Mouse (Mus musculus) myocyte (in vitro differentiated cells): ENCODE data around the gene Bco1.

Experiments
- CEBPB ChIP-seq: IDR thresholded peaks from 2 replicates; pipeline ENCODE4 v1.6.1; 2011; ENCODE audit warnings: mild to moderate bottlenecking, moderate library complexity; ENCODE audit not compliant: poor library complexity, insufficient read depth, severe bottlenecking
- MAX ChIP-seq: IDR thresholded peaks from one replicate; pipeline ENCODE4 v1.6.1; 2011; ENCODE audit warnings: low read depth, mild to moderate bottlenecking, control low read depth
- MYOD1 ChIP-seq, 3 experiments: IDR thresholded peaks; one replicate each; pipeline ENCODE4 v1.6.1; 2011; ENCODE audit warnings: control low read depth in 2 of 3, low read depth in 2 of 3, mild to moderate bottlenecking in 2 of 3, moderate library complexity in 1 of 3; ENCODE audit not compliant: insufficient read length in 2 of 3, control insufficient read depth in 1 of 3
- MYOG ChIP-seq, 3 experiments: IDR thresholded peaks; one replicate each; pipeline ENCODE4 v1.6.1; 2011; ENCODE audit warnings: control low read depth in 2 of 3, low read depth in 2 of 3, mild to moderate bottlenecking in 2 of 3; ENCODE audit not compliant: insufficient read length in 2 of 3, control insufficient read depth in 1 of 3, insufficient read depth in 1 of 3
- POLR2A ChIP-seq: IDR thresholded peaks from one replicate; pipeline ENCODE4 v1.6.1; 2011; ENCODE audit warnings: low read depth, mild to moderate bottlenecking, control low read depth, moderate library complexity; ENCODE audit not compliant: insufficient read length
- TCF12 ChIP-seq: IDR thresholded peaks from one replicate; pipeline ENCODE4 v1.6.1; 2011; ENCODE audit warnings: mild to moderate bottlenecking, control low read depth; ENCODE audit not compliant: poor library complexity, insufficient read depth, severe bottlenecking
- TCF3 ChIP-seq: IDR thresholded peaks from one replicate; pipeline ENCODE4 v1.6.1; 2011; ENCODE audit warnings: low read depth, control low read depth; ENCODE audit not compliant: insufficient read length
- USF1 ChIP-seq: IDR thresholded peaks from one replicate; pipeline ENCODE4 v1.6.1; 2011; ENCODE audit warnings: low read depth, mild to moderate bottlenecking, control low read depth, moderate library complexity

DNA sequence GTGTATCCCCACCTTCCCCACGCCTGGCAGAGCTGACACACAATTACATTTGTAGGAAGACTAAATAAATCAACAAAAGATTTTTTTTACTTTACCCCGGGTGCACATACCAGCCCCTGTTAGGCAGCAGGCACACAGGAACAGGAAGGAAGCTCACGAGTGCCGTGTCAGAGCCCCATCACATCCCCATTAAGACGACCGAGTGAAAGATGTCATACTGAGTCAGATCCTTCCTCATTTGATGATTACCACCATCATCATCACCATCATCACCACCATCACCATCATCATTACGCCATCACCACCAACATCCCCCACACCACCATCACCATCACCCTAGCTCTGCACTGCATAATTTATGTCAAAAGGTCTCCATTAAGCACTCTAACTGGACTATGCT, 28.7 kb upstream of the Bco1 start:
- TF ChIP-seq POLR2A: no peak
- TF ChIP-seq MAX: no peak
- TF ChIP-seq CEBPB: no peak
- no peak for TF ChIP-seq USF1
- TF ChIP-seq TCF12: no peak
- TF ChIP-seq MYOG (IDR thresholded peaks at IDR 0.05; ENCODE audit: control insufficient read depth in 1 of 3, insufficient read depth in 1 of 3, insufficient read length in 2 of 3, low read depth in 2 of 3): no peak
- TF ChIP-seq TCF3: no peak
- no peak for TF ChIP-seq MYOD1 (IDR thresholded peaks at IDR 0.05; ENCODE audit: control insufficient read depth in 1 of 3, insufficient read length in 2 of 3, low read depth in 2 of 3)
